Mouse (Mus musculus): ENCODE results near the gene Pmm2. TPM values are rescaled to one million over a fixed set of nuclear protein-coding genes. Genes with fewer than 3 reads are reported as not detected.

Pmm2 gene
- total RNA-seq, 2 experiments from 2014 or later = 19.3 to 22.6 TPM

Small RNA genes lying within 50 kb of the gene (microRNA-seq; reads per million reads assigned to microRNA genes)
- gene Gm22137 = 0 reads per million in 2 experiments

Other genes with a start within 250 kb of the Pmm2 start
- gene Tmem114, start 212.5 kb upstream of the Pmm2 start, total RNA-seq (2021) = not detected
- gene Mettl22, start 166.9 kb upstream of the Pmm2 start, total RNA-seq (2021) = 10 to 100 TPM; 61.1 to 67.3 TPM
- 1 to 10 TPM; 5.5 to 6.4 TPM for gene Abat, start 124.2 kb upstream of the Pmm2 start, total RNA-seq (2021)
- gene Tmem186, start within 50 bp of the Pmm2 start, total RNA-seq (2021) = 10 to 100 TPM in 1 of 2 experiments, 1 to 10 TPM in 1; 9.2 to 10.4 TPM
- 10 to 100 TPM; 12.7 to 13.2 TPM for gene Carhsp1, start 34.5 kb downstream of the Pmm2 start, total RNA-seq (2021)
- gene Gm5767, start 43.1 kb downstream of the Pmm2 start, total RNA-seq (2021) = not detected
- gene Usp7, start 154.6 kb downstream of the Pmm2 start, total RNA-seq (2021) = 10 to 100 TPM; 46.4 to 48.9 TPM
- 10 to 100 TPM; 55.2 to 60.6 TPM for gene 1810013L24Rik, start 192.4 kb downstream of the Pmm2 start, total RNA-seq (2021)